Mouse (Mus musculus): ENCODE data around the gene Nkg7. TPM values are rescaled to one million over a fixed set of nuclear protein-coding genes. Genes with fewer than 3 reads are reported as not detected.

The Nkg7 gene
- polyA plus RNA-seq, 1 experiment from 2014 or later, result not detected

- Histone ChIP-seq H3K27ac (ENCODE audit: low read depth, low read length) (no peak overlapping the region), H3K4me3 (ENCODE audit: low read depth, low read length) (no peak overlapping the region), H3K9ac (ENCODE audit: low read depth, low read length) (no peak overlapping the region), H3K4me2 (no peak overlapping the region), H3K4me1 (ENCODE audit: control insufficient read depth, insufficient read depth, low read length) (peaks cover 13% of the 10 kb centered on the region), H3K9me3 (replicated peaks; ENCODE audit: control insufficient read depth, low read length) (no peaks in the 10 kb centered on the region), H3K27me3 (ENCODE audit: control insufficient read depth, insufficient read depth, low read length) (no peaks in the 10 kb centered on the region), H3K36me3 (ENCODE audit: control insufficient read depth, insufficient read depth, low read length) (peaks cover 26% of the 10 kb centered on the region)
- no peak for ATAC-seq (replicated peaks; ENCODE audit: insufficient number of reproducible peaks, low FRiP score, low TSS enrichment)
- WGBS (ENCODE audit: insufficient replicate concordance), result 46% methylated on average over 4 of the region's 4 CpGs
Measured at GRCm38 (mm10) chr7:43452609-43453008, 15.7 kb downstream of the Nkg7 start.

- H3K36me3 ChIP-seq (ENCODE audit: control insufficient read depth, insufficient read depth, low read length), result peaks cover 26% of the 10 kb centered on the region
- H3K9me3 ChIP-seq (replicated peaks; ENCODE audit: control insufficient read depth, low read length), result no peaks in the 10 kb centered on the region
- no peak overlapping the region for H3K27ac ChIP-seq (ENCODE audit: low read depth, low read length)
- no peak overlapping the region for H3K4me3 ChIP-seq (ENCODE audit: low read depth, low read length)
- H3K4me1 ChIP-seq (ENCODE audit: control insufficient read depth, insufficient read depth, low read length), result peaks cover 6% of the 10 kb centered on the region; the same call in 1 of the 2 replicates
- H3K27me3 ChIP-seq (ENCODE audit: control insufficient read depth, insufficient read depth, low read length), result no peaks in the 10 kb centered on the region
- H3K4me2 ChIP-seq, result no peak overlapping the region
- 87% methylated on average over 14 of the region's 14 CpGs for WGBS (ENCODE audit: insufficient replicate concordance)
- ATAC-seq (replicated peaks; ENCODE audit: insufficient number of reproducible peaks, low FRiP score, low TSS enrichment), result no peak
- H3K9ac ChIP-seq (ENCODE audit: low read depth, low read length), result no peak overlapping the region
Measured at GRCm38 (mm10) chr7:43453599-43454355, 16.9 kb downstream of the Nkg7 start.

- peaks cover 4% of the 10 kb centered on the region; the same call in 1 of the 2 replicates for H3K4me1 ChIP-seq (ENCODE audit: control insufficient read depth, insufficient read depth, low read length)
- H3K36me3 ChIP-seq (ENCODE audit: control insufficient read depth, insufficient read depth, low read length), result peaks cover 26% of the 10 kb centered on the region
- no peak overlapping the region for H3K27ac ChIP-seq (ENCODE audit: low read depth, low read length)
- no peaks in the 10 kb centered on the region for H3K27me3 ChIP-seq (ENCODE audit: control insufficient read depth, insufficient read depth, low read length)
- WGBS (ENCODE audit: insufficient replicate concordance), result 81% methylated on average over 6 of the region's 6 CpGs
- H3K4me3 ChIP-seq (ENCODE audit: low read depth, low read length), result no peak overlapping the region
- no peak overlapping the region for H3K9ac ChIP-seq (ENCODE audit: low read depth, low read length)
- H3K4me2 ChIP-seq, result no peak overlapping the region
- no peaks in the 10 kb centered on the region for H3K9me3 ChIP-seq (replicated peaks; ENCODE audit: control insufficient read depth, low read length)
- ATAC-seq (replicated peaks; ENCODE audit: insufficient number of reproducible peaks, low FRiP score, low TSS enrichment), result no peak
Measured at GRCm38 (mm10) chr7:43454371-43454770, 17.5 kb downstream of the Nkg7 start.

GRCm38 (mm10) chr7:43462851-43463250 is 26.0 kb downstream of the Nkg7 start, which contains the start of gene Vsig10l:
TSS of gene Vsig10l (plus strand) at chr7:43463151.
- H3K27me3 ChIP-seq (ENCODE audit: control insufficient read depth, insufficient read depth, low read length), result peaks cover 21% of the 10 kb centered on the region
- no peak within 1 kb of the TSS for H3K4me2 ChIP-seq
- no peaks in the 10 kb centered on the region for H3K36me3 ChIP-seq (ENCODE audit: control insufficient read depth, insufficient read depth, low read length)
- no peak within 1 kb of the TSS for H3K9ac ChIP-seq (ENCODE audit: low read depth, low read length)
- WGBS (ENCODE audit: insufficient replicate concordance), result 52% methylated on average over 4 of the region's 4 CpGs
- H3K4me3 ChIP-seq (ENCODE audit: low read depth, low read length), result no peak within 1 kb of the TSS
- H3K4me1 ChIP-seq (ENCODE audit: control insufficient read depth, insufficient read depth, low read length), result peaks cover 5% of the 10 kb centered on the region; the same call in 1 of the 2 replicates
- H3K9me3 ChIP-seq (replicated peaks; ENCODE audit: control insufficient read depth, low read length), result no peaks in the 10 kb centered on the region
- no peak for ATAC-seq (replicated peaks; ENCODE audit: insufficient number of reproducible peaks, low FRiP score, low TSS enrichment)
- H3K27ac ChIP-seq (ENCODE audit: low read depth, low read length), result no peak within 1 kb of the TSS

- WGBS (ENCODE audit: insufficient replicate concordance), result 79% methylated on average over 7 of the region's 7 CpGs
- Histone ChIP-seq H3K4me3 (ENCODE audit: low read depth, low read length) (no peak overlapping the region), H3K4me1 (ENCODE audit: control insufficient read depth, insufficient read depth, low read length) (peaks cover 5% of the 10 kb centered on the region; the same call in 1 of the 2 replicates), H3K9me3 (replicated peaks; ENCODE audit: control insufficient read depth, low read length) (no peaks in the 10 kb centered on the region), H3K4me2 (no peak overlapping the region), H3K36me3 (ENCODE audit: control insufficient read depth, insufficient read depth, low read length) (no peaks in the 10 kb centered on the region), H3K9ac (ENCODE audit: low read depth, low read length) (no peak overlapping the region), H3K27me3 (ENCODE audit: control insufficient read depth, insufficient read depth, low read length) (peaks cover 21% of the 10 kb centered on the region), H3K27ac (ENCODE audit: low read depth, low read length) (no peak overlapping the region)
- no peak for ATAC-seq (replicated peaks; ENCODE audit: insufficient number of reproducible peaks, low FRiP score, low TSS enrichment)
Measured at GRCm38 (mm10) chr7:43463976-43464375, 27.1 kb downstream of the Nkg7 start.

- Histone ChIP-seq H3K4me1 (ENCODE audit: control insufficient read depth, insufficient read depth, low read length) (peaks cover 5% of the 10 kb centered on the region; the same call in 1 of the 2 replicates), H3K36me3 (ENCODE audit: control insufficient read depth, insufficient read depth, low read length) (no peaks in the 10 kb centered on the region), H3K27me3 (ENCODE audit: control insufficient read depth, insufficient read depth, low read length) (peaks cover 21% of the 10 kb centered on the region), H3K4me3 (ENCODE audit: low read depth, low read length) (peak overlapping the region; percentile 47), H3K27ac (ENCODE audit: low read depth, low read length) (no peak overlapping the region), H3K9ac (ENCODE audit: low read depth, low read length) (peak overlapping the region; percentile 61), H3K4me2 (peak overlapping the region; percentile 82), H3K9me3 (replicated peaks; ENCODE audit: control insufficient read depth, low read length) (no peaks in the 10 kb centered on the region)
- ATAC-seq (replicated peaks; ENCODE audit: insufficient number of reproducible peaks, low FRiP score, low TSS enrichment), result no peak
- WGBS (ENCODE audit: insufficient replicate concordance), result 6% methylated on average over 35 of the region's 35 CpGs
Measured at GRCm38 (mm10) chr7:43464864-43465343, 28.0 kb downstream of the Nkg7 start.

- Histone ChIP-seq H3K27me3 (ENCODE audit: control insufficient read depth, insufficient read depth, low read length) (peaks cover 21% of the 10 kb centered on the region), H3K4me3 (ENCODE audit: low read depth, low read length) (peak overlapping the region; percentile 47), H3K4me1 (ENCODE audit: control insufficient read depth, insufficient read depth, low read length) (peaks cover 5% of the 10 kb centered on the region; the same call in 1 of the 2 replicates), H3K27ac (ENCODE audit: low read depth, low read length) (no peak overlapping the region), H3K36me3 (ENCODE audit: control insufficient read depth, insufficient read depth, low read length) (no peaks in the 10 kb centered on the region), H3K9ac (ENCODE audit: low read depth, low read length) (peak overlapping the region; percentile 61), H3K4me2 (peak overlapping the region; percentile 82), H3K9me3 (replicated peaks; ENCODE audit: control insufficient read depth, low read length) (no peaks in the 10 kb centered on the region)
- under 1% methylated on average over 33 of the region's 33 CpGs for WGBS (ENCODE audit: insufficient replicate concordance)
- ATAC-seq (replicated peaks; ENCODE audit: insufficient number of reproducible peaks, low FRiP score, low TSS enrichment), result peak; percentile 85
Measured at GRCm38 (mm10) chr7:43465344-43466098, 28.6 kb downstream of the Nkg7 start.

- peak overlapping the region; percentile 47 for H3K4me3 ChIP-seq (ENCODE audit: low read depth, low read length)
- H3K27ac ChIP-seq (ENCODE audit: low read depth, low read length), result no peak overlapping the region
- H3K9ac ChIP-seq (ENCODE audit: low read depth, low read length), result peak overlapping the region; percentile 49
- peaks cover 5% of the 10 kb centered on the region; the same call in 1 of the 2 replicates for H3K4me1 ChIP-seq (ENCODE audit: control insufficient read depth, insufficient read depth, low read length)
- peak overlapping the region; percentile 82 for H3K4me2 ChIP-seq
- no peaks in the 10 kb centered on the region for H3K36me3 ChIP-seq (ENCODE audit: control insufficient read depth, insufficient read depth, low read length)
- ATAC-seq (replicated peaks; ENCODE audit: insufficient number of reproducible peaks, low FRiP score, low TSS enrichment), result peak; percentile 27
- peaks cover 21% of the 10 kb centered on the region for H3K27me3 ChIP-seq (ENCODE audit: control insufficient read depth, insufficient read depth, low read length)
- H3K9me3 ChIP-seq (replicated peaks; ENCODE audit: control insufficient read depth, low read length), result no peaks in the 10 kb centered on the region
- 1% methylated on average over 33 of the region's 33 CpGs for WGBS (ENCODE audit: insufficient replicate concordance)
Measured at GRCm38 (mm10) chr7:43466099-43466694, 29.3 kb downstream of the Nkg7 start.

All from heart, embryonic 11.5 days (tissue).